Mouse (Mus musculus) stomach, embryonic 15.5 days (tissue): ENCODE measurements around the gene Ccdc187. TPM values are rescaled to one million over a fixed set of nuclear protein-coding genes. Genes with fewer than 3 reads are reported as not detected.

ENCODE experiments used
- ATAC-seq: fragments of 200-750 bp; cut with Nextera tagmentation; 2 replicates; pipeline ENCODE4 v1.8.0; 2017; ENCODE audit warnings: low read depth, moderate number of reproducible peaks, moderate TSS enrichment; ENCODE audit not compliant: insufficient read depth, low FRiP score
- H3K27ac ChIP-seq: fragments of 300-500 bp; sonication (generic); 2 replicates; pipeline ENCODE4 v1.5.1; 2015; ENCODE audit warnings: mild to moderate bottlenecking, inconsistent platforms
- H3K27me3 ChIP-seq: fragments of 300-500 bp; sonication (generic); replicated peaks from 2 replicates; pipeline ENCODE4 v1.6.1; 2015; ENCODE audit warnings: inconsistent platforms
- H3K36me3 ChIP-seq: fragments of 300-500 bp; sonication (generic); 2 replicates; pipeline ENCODE4 v1.6.1; 2015; ENCODE audit warnings: inconsistent platforms
- H3K4me1 ChIP-seq: fragments of 300-500 bp; sonication (generic); 2 replicates; pipeline ENCODE4 v1.6.1; 2015; ENCODE audit warnings: inconsistent platforms
- H3K4me2 ChIP-seq: fragments of 300-500 bp; sonication (generic); 2 replicates; pipeline ENCODE4 v1.6.1; 2015; ENCODE audit warnings: mild to moderate bottlenecking, inconsistent platforms
- H3K4me3 ChIP-seq: fragments of 300-500 bp; sonication (generic); replicated peaks from 2 replicates; pipeline ENCODE4 v1.5.1; 2015; ENCODE audit warnings: inconsistent platforms
- H3K9ac ChIP-seq: fragments of 300-500 bp; sonication (generic); 2 replicates; pipeline ENCODE4 v1.6.1; 2015; ENCODE audit warnings: inconsistent platforms
- H3K9me3 ChIP-seq: fragments of 300-500 bp; sonication (generic); 2 replicates; pipeline ENCODE4 v1.6.1; 2016; ENCODE audit warnings: inconsistent platforms
- WGBS: fragments of 180-500 bp; shearing (Covaris S2); methylation state at CpG from one replicate; pipeline ENCODE4 v1.1.7; 2015; 5-methylcytosine and 5-hydroxymethylcytosine counted together
- polyA plus RNA-seq: library from polyadenylated mRNA; unstranded; fragments of >200 nt; fragmentation: Nextera tagmentation; extraction: Ambion mirVana; gene quantifications from 2 replicates; pipeline ENCODE4 v1.2.1, GENCODE M21; 2015

Gene Ccdc187
- polyA plus RNA-seq, 1 experiment from 2014 or later: 0.57 TPM

DNA sequence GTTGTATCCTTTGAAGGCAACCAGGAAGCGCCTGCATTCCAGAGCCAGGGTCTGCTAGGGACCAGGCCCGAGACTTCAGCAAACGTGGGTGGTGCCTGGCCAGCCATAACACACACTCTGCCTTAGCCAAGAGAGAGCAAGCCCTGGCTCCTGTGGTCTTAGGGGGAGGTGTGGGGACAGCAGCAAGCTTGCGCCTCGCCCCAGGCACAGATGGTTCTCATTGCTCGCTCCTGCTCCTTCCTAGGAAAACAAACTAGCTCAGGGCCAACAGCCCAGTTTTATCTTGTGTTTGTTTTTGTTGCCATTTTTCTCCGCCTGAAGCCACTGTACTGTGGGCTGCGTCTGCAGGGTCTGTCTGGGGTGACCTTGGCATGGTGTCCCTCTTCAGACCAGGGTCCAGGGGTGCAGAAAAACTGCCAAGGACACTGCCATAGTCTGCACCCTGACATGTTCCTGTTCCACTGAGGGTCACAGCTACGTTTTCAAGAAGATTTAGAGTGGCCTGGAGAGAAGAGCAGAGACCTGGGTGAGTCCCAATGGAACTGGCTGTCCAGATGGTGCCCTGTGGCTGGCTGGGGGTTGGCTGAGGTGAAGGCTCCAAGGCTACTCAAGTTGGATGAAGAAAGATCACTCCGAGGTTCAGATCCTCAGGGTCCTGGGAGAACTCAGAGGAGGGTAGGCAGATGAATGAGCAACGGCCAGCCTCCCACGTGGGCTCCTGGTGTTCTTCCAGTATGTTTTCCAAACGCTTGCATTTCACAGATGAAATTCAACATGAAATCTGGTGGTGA lies 20.1 kb upstream of the Ccdc187 start:
- Histone ChIP-seq H3K4me3 (peak overlapping the region; percentile 88; the same call in 1 of the 2 replicates), H3K27ac (peak overlapping the region; percentile 96), H3K27me3 (no peaks in the 10 kb centered on the region), H3K9me3 (no peaks in the 10 kb centered on the region), H3K4me1 (peaks cover 36% of the 10 kb centered on the region), H3K9ac (no peak overlapping the region), H3K36me3 (no peaks in the 10 kb centered on the region), H3K4me2 (peak overlapping the region; percentile 83)
- 28% methylated on average over 13 of the region's 13 CpGs for WGBS
- ATAC-seq: 0 out of 2 replicates have a peak, but pooled peaks have one; percentile 3

DNA sequence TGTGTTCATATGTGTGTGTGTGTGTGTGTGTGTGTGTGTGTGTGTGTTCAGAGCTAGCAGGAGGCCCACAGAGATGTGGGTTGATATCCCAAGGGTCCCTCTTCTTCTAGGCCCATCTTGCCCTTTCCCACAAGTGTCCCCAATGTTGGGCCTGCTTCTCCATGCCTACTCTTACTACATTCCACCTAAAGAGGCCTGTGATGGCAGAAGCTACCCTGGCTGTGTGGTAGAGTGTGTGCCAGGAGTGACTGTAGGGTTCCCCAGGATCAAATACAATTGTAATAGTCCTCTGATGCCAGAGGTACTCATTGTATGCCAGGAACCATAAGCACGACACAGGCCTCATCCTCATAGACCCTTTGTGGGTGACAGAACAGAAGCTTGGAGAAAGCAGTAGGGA lies 19.0 kb upstream of the Ccdc187 start:
- Histone ChIP-seq H3K27ac (0 out of 2 replicates have a peak overlapping the region, but pooled peaks have one; percentile 41), H3K9me3 (no peaks in the 10 kb centered on the region), H3K4me3 (no peak overlapping the region), H3K27me3 (no peaks in the 10 kb centered on the region), H3K4me2 (no peak overlapping the region), H3K4me1 (peaks cover 36% of the 10 kb centered on the region), H3K9ac (no peak overlapping the region), H3K36me3 (no peaks in the 10 kb centered on the region)
- no peak for ATAC-seq
- WGBS: 94% methylated on average over 1 of the region's 1 CpGs

- Histone ChIP-seq H3K36me3 (no peaks in the 10 kb centered on the region), H3K27me3 (no peaks in the 10 kb centered on the region), H3K27ac (no peak overlapping the region), H3K9me3 (no peaks in the 10 kb centered on the region), H3K4me3 (no peak overlapping the region), H3K9ac (no peak overlapping the region), H3K4me1 (peaks cover 35% of the 10 kb centered on the region), H3K4me2 (no peak overlapping the region)
- 55% methylated on average over 2 of the region's 2 CpGs for WGBS
- ATAC-seq: no peak
These were observed 18.5 kb upstream of the Ccdc187 start for GRCm38 (mm10) chr2:26312812-26313211.

- H3K4me1 ChIP-seq: peaks cover 26% of the 10 kb centered on the region
- ATAC-seq: no peak
- WGBS: 62% methylated on average over 5 of the region's 5 CpGs
These were observed 17.6 kb upstream of the Ccdc187 start for GRCm38 (mm10) chr2:26311936-26312335.

DNA sequence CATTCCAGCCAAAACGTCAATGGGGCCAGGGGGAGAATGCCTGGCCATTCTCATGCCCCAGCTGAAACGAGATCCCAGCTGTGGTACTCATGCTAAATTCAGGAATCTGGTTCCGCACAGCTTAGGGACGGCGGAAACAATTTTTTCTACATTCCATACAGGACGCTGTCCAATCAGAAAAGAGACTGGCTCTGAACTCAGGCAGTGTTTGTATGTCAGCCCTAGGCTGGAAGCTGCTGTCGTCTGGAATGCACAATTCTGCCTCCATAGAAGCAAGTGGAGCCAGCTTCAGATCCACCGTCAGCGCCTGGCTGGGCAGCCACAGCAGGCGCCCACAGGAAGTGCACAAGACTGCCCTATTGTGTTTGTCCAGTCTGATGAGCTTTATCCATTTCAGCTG lies 15.4 kb upstream of the Ccdc187 start:
- H3K4me3 ChIP-seq: no peak overlapping the region
- H3K4me2 ChIP-seq: 0 out of 2 replicates have a peak overlapping the region, but pooled peaks have one; percentile 14
- 14% methylated on average over 10 of the region's 10 CpGs for WGBS
- H3K36me3 ChIP-seq: no peaks in the 10 kb centered on the region
- H3K4me1 ChIP-seq: peaks cover 12% of the 10 kb centered on the region
- no peak overlapping the region for H3K9ac ChIP-seq
- peak; percentile 71; the same call in 1 of the 2 replicates for ATAC-seq
- no peaks in the 10 kb centered on the region for H3K27me3 ChIP-seq
- H3K27ac ChIP-seq: peak overlapping the region; percentile 82
- no peaks in the 10 kb centered on the region for H3K9me3 ChIP-seq

More at GRCm38 (mm10) chr2:26311936-26312335, 17.6 kb upstream of the Ccdc187 start:
- no peaks in the 10 kb centered on the region for H3K36me3 ChIP-seq
- H3K4me2 ChIP-seq: no peak overlapping the region
- no peaks in the 10 kb centered on the region for H3K27me3 ChIP-seq
- no peak overlapping the region for H3K4me3 ChIP-seq
- no peaks in the 10 kb centered on the region for H3K9me3 ChIP-seq
- H3K27ac ChIP-seq: no peak overlapping the region
- no peak overlapping the region for H3K9ac ChIP-seq

GRCm38 (mm10) chr2:26306702-26307101 lies 12.3 kb upstream of the Ccdc187 start:
- no peaks in the 10 kb centered on the region for H3K9me3 ChIP-seq
- H3K4me2 ChIP-seq: no peak overlapping the region
- H3K4me3 ChIP-seq: no peak overlapping the region
- no peak for ATAC-seq
- no peaks in the 10 kb centered on the region for H3K36me3 ChIP-seq
- no peaks in the 10 kb centered on the region for H3K27me3 ChIP-seq
- WGBS: 85% methylated on average over 3 of the region's 3 CpGs
- H3K4me1 ChIP-seq: peaks cover 2% of the 10 kb centered on the region; the same call in 1 of the 2 replicates
- H3K9ac ChIP-seq: no peak overlapping the region
- no peak overlapping the region for H3K27ac ChIP-seq

- Histone ChIP-seq H3K27ac (no peak overlapping the region), H3K4me1 (peaks cover 7% of the 10 kb centered on the region), H3K9me3 (no peaks in the 10 kb centered on the region), H3K4me3 (no peak overlapping the region), H3K36me3 (no peaks in the 10 kb centered on the region), H3K27me3 (no peaks in the 10 kb centered on the region), H3K9ac (no peak overlapping the region), H3K4me2 (no peak overlapping the region)
- WGBS: 72% methylated on average over 2 of the region's 2 CpGs
- no peak for ATAC-seq
These were observed 11.2 kb upstream of the Ccdc187 start for GRCm38 (mm10) chr2:26305555-26305954.

GRCm38 (mm10) chr2:26304711-26305110 lies 10.4 kb upstream of the Ccdc187 start:
- peaks cover 16% of the 10 kb centered on the region for H3K4me1 ChIP-seq
- H3K4me2 ChIP-seq: no peak overlapping the region
- 25% methylated on average over 1 of the region's 1 CpGs for WGBS
- no peak overlapping the region for H3K27ac ChIP-seq
- no peak overlapping the region for H3K4me3 ChIP-seq
- no peaks in the 10 kb centered on the region for H3K9me3 ChIP-seq
- no peak overlapping the region for H3K9ac ChIP-seq
- H3K36me3 ChIP-seq: no peaks in the 10 kb centered on the region
- no peaks in the 10 kb centered on the region for H3K27me3 ChIP-seq
- no peak for ATAC-seq

- peaks cover 30% of the 10 kb centered on the region for H3K4me1 ChIP-seq
- H3K27me3 ChIP-seq: no peaks in the 10 kb centered on the region
- H3K4me2 ChIP-seq: no peak overlapping the region
- H3K4me3 ChIP-seq: no peak overlapping the region
- ATAC-seq: no peak
- WGBS: 83% methylated on average over 10 of the region's 10 CpGs
- H3K9ac ChIP-seq: no peak overlapping the region
- H3K36me3 ChIP-seq: no peaks in the 10 kb centered on the region
- H3K9me3 ChIP-seq: no peaks in the 10 kb centered on the region
- H3K27ac ChIP-seq: no peak overlapping the region
These were observed 7.7 kb upstream of the Ccdc187 start for GRCm38 (mm10) chr2:26302005-26302503.

DNA sequence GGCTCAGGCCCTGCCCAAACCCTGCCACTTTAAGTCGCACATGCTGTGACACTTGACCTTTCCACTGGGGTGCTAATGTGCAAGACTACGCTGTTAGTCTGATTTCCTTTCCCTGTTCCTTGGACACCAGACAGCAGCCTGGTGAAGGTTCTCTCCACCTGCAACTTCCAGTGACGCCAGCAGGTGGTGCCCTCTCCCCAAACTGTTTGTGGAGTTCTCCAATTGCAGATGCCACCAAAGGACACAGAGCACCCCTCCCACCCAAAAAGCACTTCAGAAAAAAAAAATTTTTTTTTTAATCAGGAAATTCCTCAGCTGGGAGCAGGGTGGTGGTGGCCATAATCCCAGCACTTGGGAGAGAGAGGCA lies 6.4 kb upstream of the Ccdc187 start:
- peaks cover 34% of the 10 kb centered on the region for H3K4me1 ChIP-seq
- no peaks in the 10 kb centered on the region for H3K9me3 ChIP-seq
- H3K27me3 ChIP-seq: no peaks in the 10 kb centered on the region
- no peaks in the 10 kb centered on the region for H3K36me3 ChIP-seq
- peak; percentile 24; the same call in 1 of the 2 replicates for ATAC-seq
- 0% methylated on average over 3 of the region's 3 CpGs for WGBS
- no peak overlapping the region for H3K4me2 ChIP-seq
- H3K9ac ChIP-seq: no peak overlapping the region
- no peak overlapping the region for H3K4me3 ChIP-seq
- H3K27ac ChIP-seq: peak overlapping the region; percentile 72

- Histone ChIP-seq H3K4me1 (peaks cover 34% of the 10 kb centered on the region), H3K9ac (no peak overlapping the region), H3K27me3 (no peaks in the 10 kb centered on the region), H3K27ac (peak overlapping the region; percentile 72), H3K9me3 (no peaks in the 10 kb centered on the region), H3K4me3 (no peak overlapping the region), H3K4me2 (no peak overlapping the region; the same call in 1 of the 2 replicates), H3K36me3 (no peaks in the 10 kb centered on the region)
- 33% methylated on average over 5 of the region's 5 CpGs for WGBS
- peak; percentile 48; the same call in 1 of the 2 replicates for ATAC-seq
These were observed 5.9 kb upstream of the Ccdc187 start for GRCm38 (mm10) chr2:26300161-26300807.

GRCm38 (mm10) chr2:26299336-26299735 lies 5.0 kb upstream of the Ccdc187 start:
- H3K4me1 ChIP-seq: peaks cover 34% of the 10 kb centered on the region
- 0 out of 2 replicates have a peak overlapping the region, but pooled peaks have one; percentile 14 for H3K4me2 ChIP-seq
- ATAC-seq: no peak
- H3K27me3 ChIP-seq: no peaks in the 10 kb centered on the region
- H3K9me3 ChIP-seq: no peaks in the 10 kb centered on the region
- no peaks in the 10 kb centered on the region for H3K36me3 ChIP-seq
- H3K4me3 ChIP-seq: peak overlapping the region; percentile 4; the same call in 1 of the 2 replicates
- H3K9ac ChIP-seq: no peak overlapping the region
- WGBS: 62% methylated on average over 7 of the region's 7 CpGs
- peak overlapping the region; percentile 72 for H3K27ac ChIP-seq
